Mouse (Mus musculus) heart, embryonic 13.5 days (tissue): ENCODE measurements around the gene Ipmk. TPM values are rescaled to one million over a fixed set of nuclear protein-coding genes. Genes with fewer than 3 reads are reported as not detected.

ENCODE experiments used
- ATAC-seq: fragments of 200-750 bp; cut with Nextera tagmentation; 2 replicates; pipeline ENCODE4 v1.8.0; 2017; ENCODE audit warnings: moderate TSS enrichment; ENCODE audit not compliant: insufficient number of reproducible peaks, low FRiP score, low TSS enrichment; ENCODE audit errors: extremely low read depth
- H3K27ac ChIP-seq: fragments of 300-500 bp; sonication (generic); replicated peaks from 2 replicates; pipeline ENCODE4 v1.5.1; 2015; ENCODE audit warnings: moderate library complexity, mild to moderate bottlenecking, inconsistent platforms
- H3K27me3 ChIP-seq: fragments of 300-500 bp; sonication (generic); replicated peaks from 2 replicates; pipeline ENCODE4 v1.6.1; 2015; ENCODE audit warnings: mild to moderate bottlenecking, inconsistent platforms
- H3K36me3 ChIP-seq: fragments of 300-500 bp; sonication (generic); 2 replicates; pipeline ENCODE4 v1.6.1; 2015; ENCODE audit warnings: mild to moderate bottlenecking, inconsistent platforms
- H3K4me1 ChIP-seq: fragments of 300-500 bp; sonication (generic); 2 replicates; pipeline ENCODE4 v1.6.1; 2015; ENCODE audit warnings: inconsistent platforms
- H3K4me2 ChIP-seq: fragments of 300-500 bp; sonication (generic); 2 replicates; pipeline ENCODE4 v1.6.1; 2015; ENCODE audit warnings: inconsistent platforms, mild to moderate bottlenecking, moderate library complexity
- H3K4me3 ChIP-seq: fragments of 300-500 bp; sonication (generic); 2 replicates; pipeline ENCODE4 v1.5.1; 2015; ENCODE audit warnings: moderate library complexity, mild to moderate bottlenecking, inconsistent platforms
- H3K9ac ChIP-seq: fragments of 300-500 bp; sonication (generic); 2 replicates; pipeline ENCODE4 v1.6.1; 2015; ENCODE audit warnings: inconsistent platforms, mild to moderate bottlenecking, moderate library complexity
- H3K9me3 ChIP-seq: fragments of 300-500 bp; sonication (generic); 2 replicates; pipeline ENCODE4 v1.6.1; 2016; ENCODE audit warnings: inconsistent platforms
- WGBS: fragments of 180-500 bp; shearing (Covaris S2); methylation state at CpG from one replicate; pipeline ENCODE4 v1.1.7; 2015; ENCODE audit warnings: mixed read lengths; 5-methylcytosine and 5-hydroxymethylcytosine counted together
- polyA plus RNA-seq: library from polyadenylated mRNA; unstranded; fragments of >200 nt; fragmentation: Nextera tagmentation; extraction: Ambion mirVana; gene quantifications from 2 replicates; pipeline ENCODE4 v1.2.1, GENCODE M21; 2015

Ipmk gene
- polyA plus RNA-seq, 1 experiment from 2014 or later = 5.6 TPM

- 71% methylated on average over 8 of the region's 8 CpGs for WGBS
- H3K36me3 ChIP-seq = no peaks in the 10 kb centered on the region
- no peaks in the 10 kb centered on the region for H3K9me3 ChIP-seq
- H3K4me1 ChIP-seq = no peaks in the 10 kb centered on the region
- no peak overlapping the region for H3K4me2 ChIP-seq
- H3K27ac ChIP-seq = no peak overlapping the region
- no peak overlapping the region for H3K4me3 ChIP-seq
- no peak for ATAC-seq
- H3K9ac ChIP-seq = no peak overlapping the region
- H3K27me3 ChIP-seq = no peaks in the 10 kb centered on the region
These were observed 52.4 kb downstream of the Ipmk start for GRCm38 (mm10) chr10:71399987-71400386.

- Histone ChIP-seq H3K9ac (no peak overlapping the region), H3K4me2 (no peak overlapping the region), H3K9me3 (no peaks in the 10 kb centered on the region), H3K36me3 (no peaks in the 10 kb centered on the region), H3K27me3 (no peaks in the 10 kb centered on the region), H3K4me1 (no peaks in the 10 kb centered on the region), H3K4me3 (no peak overlapping the region), H3K27ac (no peak overlapping the region)
- ATAC-seq = no peak
- 67% methylated on average over 13 of the region's 13 CpGs for WGBS
These were observed 53.5 kb downstream of the Ipmk start for GRCm38 (mm10) chr10:71400818-71401646.

- Histone ChIP-seq H3K27me3 (no peaks in the 10 kb centered on the region), H3K9me3 (no peaks in the 10 kb centered on the region; the same call in 1 of the 2 replicates), H3K4me3 (no peak overlapping the region), H3K36me3 (no peaks in the 10 kb centered on the region), H3K4me2 (no peak overlapping the region), H3K9ac (no peak overlapping the region), H3K27ac (no peak overlapping the region), H3K4me1 (no peaks in the 10 kb centered on the region)
- ATAC-seq = no peak
- WGBS = 66% methylated on average over 3 of the region's 3 CpGs
These were observed 56.1 kb downstream of the Ipmk start for GRCm38 (mm10) chr10:71403638-71404037.

GRCm38 (mm10) chr10:71405523-71406217, 58.1 kb downstream of the Ipmk start:
- no peak overlapping the region for H3K9ac ChIP-seq
- WGBS = 69% methylated on average over 5 of the region's 5 CpGs
- no peak for ATAC-seq
- H3K27me3 ChIP-seq = no peaks in the 10 kb centered on the region
- no peak overlapping the region for H3K4me2 ChIP-seq
- no peak overlapping the region for H3K27ac ChIP-seq
- H3K36me3 ChIP-seq = no peaks in the 10 kb centered on the region
- H3K4me1 ChIP-seq = no peaks in the 10 kb centered on the region
- H3K9me3 ChIP-seq = no peaks in the 10 kb centered on the region; the same call in 1 of the 2 replicates
- no peak overlapping the region for H3K4me3 ChIP-seq

- H3K27ac ChIP-seq = no peak overlapping the region
- H3K4me1 ChIP-seq = no peaks in the 10 kb centered on the region
- H3K4me2 ChIP-seq = no peak overlapping the region
- 57% methylated on average over 5 of the region's 5 CpGs for WGBS
- ATAC-seq = no peak
- no peak overlapping the region for H3K9ac ChIP-seq
- no peak overlapping the region for H3K4me3 ChIP-seq
- H3K9me3 ChIP-seq = no peaks in the 10 kb centered on the region; the same call in 1 of the 2 replicates
- no peaks in the 10 kb centered on the region for H3K27me3 ChIP-seq
- H3K36me3 ChIP-seq = no peaks in the 10 kb centered on the region
These were observed 62.4 kb downstream of the Ipmk start for GRCm38 (mm10) chr10:71409948-71410347.

GRCm38 (mm10) chr10:71413401-71413800, 65.8 kb downstream of the Ipmk start:
- H3K36me3 ChIP-seq = no peaks in the 10 kb centered on the region
- H3K4me2 ChIP-seq = no peak overlapping the region
- no peak for ATAC-seq
- no peaks in the 10 kb centered on the region; the same call in 1 of the 2 replicates for H3K9me3 ChIP-seq
- no peak overlapping the region for H3K9ac ChIP-seq
- no peaks in the 10 kb centered on the region for H3K4me1 ChIP-seq
- WGBS = 69% methylated on average over 12 of the region's 12 CpGs
- no peak overlapping the region for H3K4me3 ChIP-seq
- H3K27me3 ChIP-seq = no peaks in the 10 kb centered on the region
- H3K27ac ChIP-seq = no peak overlapping the region

GRCm38 (mm10) chr10:71421531-71421930, 74.0 kb downstream of the Ipmk start:
- no peak overlapping the region for H3K9ac ChIP-seq
- H3K27ac ChIP-seq = no peak overlapping the region
- no peaks in the 10 kb centered on the region for H3K27me3 ChIP-seq
- H3K9me3 ChIP-seq = no peaks in the 10 kb centered on the region
- H3K4me2 ChIP-seq = no peak overlapping the region
- no peaks in the 10 kb centered on the region for H3K4me1 ChIP-seq
- ATAC-seq = no peak; the same call in 1 of the 2 replicates
- no peaks in the 10 kb centered on the region for H3K36me3 ChIP-seq
- 43% methylated on average over 5 of the region's 5 CpGs for WGBS
- H3K4me3 ChIP-seq = no peak overlapping the region

- 37% methylated on average over 14 of the region's 14 CpGs for WGBS
- ATAC-seq = no peak
- no peak overlapping the region for H3K9ac ChIP-seq
- no peaks in the 10 kb centered on the region for H3K4me1 ChIP-seq
- no peak overlapping the region for H3K27ac ChIP-seq
- H3K36me3 ChIP-seq = no peaks in the 10 kb centered on the region
- H3K9me3 ChIP-seq = no peaks in the 10 kb centered on the region
- H3K27me3 ChIP-seq = no peaks in the 10 kb centered on the region
- no peak overlapping the region for H3K4me3 ChIP-seq
- H3K4me2 ChIP-seq = no peak overlapping the region
These were observed 74.8 kb downstream of the Ipmk start for GRCm38 (mm10) chr10:71422047-71423037.

- Histone ChIP-seq H3K36me3 (no peaks in the 10 kb centered on the region), H3K9ac (no peak overlapping the region), H3K4me1 (no peaks in the 10 kb centered on the region), H3K4me3 (no peak overlapping the region), H3K27ac (no peak overlapping the region), H3K9me3 (peaks cover 5% of the 10 kb centered on the region; the same call in 1 of the 2 replicates), H3K4me2 (no peak overlapping the region), H3K27me3 (no peaks in the 10 kb centered on the region)
- no peak for ATAC-seq
- WGBS = 59% methylated on average over 6 of the region's 6 CpGs
These were observed 79.2 kb downstream of the Ipmk start for GRCm38 (mm10) chr10:71426740-71427139.

- no peak overlapping the region for H3K4me2 ChIP-seq
- H3K27ac ChIP-seq = no peak overlapping the region
- H3K9me3 ChIP-seq = peaks cover 5% of the 10 kb centered on the region; the same call in 1 of the 2 replicates
- WGBS = 56% methylated on average over 10 of the region's 10 CpGs
- H3K36me3 ChIP-seq = no peaks in the 10 kb centered on the region
- no peaks in the 10 kb centered on the region for H3K27me3 ChIP-seq
- H3K9ac ChIP-seq = no peak overlapping the region
- no peak overlapping the region for H3K4me3 ChIP-seq
- no peaks in the 10 kb centered on the region for H3K4me1 ChIP-seq
- no peak for ATAC-seq
These were observed 79.8 kb downstream of the Ipmk start for GRCm38 (mm10) chr10:71427381-71427780.
